Mouse (Mus musculus) CH12.LX (cell line): ENCODE data around the gene Pcbp2. TPM values are rescaled to one million over a fixed set of nuclear protein-coding genes. Genes with fewer than 3 reads are reported as not detected.

Experiments
- DNase-seq: peaks from one replicate; pipeline ENCODE4 v3.0.0-alpha.2; 2013; ENCODE audit errors: extremely low read depth
- H3K27ac ChIP-seq: 2 replicates; pipeline ENCODE4 v1.5.1; 2012; ENCODE audit warnings: low read depth, mild to moderate bottlenecking, control low read depth, moderate library complexity; ENCODE audit not compliant: insufficient read depth
- H3K27me3 ChIP-seq: replicated peaks from 2 replicates; pipeline ENCODE3; 2012; ENCODE audit warnings: inconsistent platforms
- H3K36me3 ChIP-seq, 2 experiments: replicated peaks in 1 of 2; 2 replicates each; pipeline versions ENCODE3 to v1.6.1; 2012; ENCODE audit warnings: inconsistent platforms in 1 of 2, low read length in 1 of 2, mild to moderate bottlenecking in 1 of 2, mixed read lengths in 1 of 2, moderate library complexity in 1 of 2; ENCODE audit not compliant: control insufficient read depth in 1 of 2, insufficient read depth in 1 of 2
- H3K4me1 ChIP-seq, 2 experiments: 2 replicates each; pipeline ENCODE4 v1.6.1; 2012; ENCODE audit warnings: inconsistent platforms in 1 of 2, moderate library complexity in 1 of 2; ENCODE audit not compliant: insufficient read depth in 2 of 2, control insufficient read depth in 1 of 2
- H3K4me2 ChIP-seq: 2 replicates; pipeline ENCODE4 v1.6.1; 2012; ENCODE audit warnings: low read depth, mild to moderate bottlenecking, control low read depth; ENCODE audit not compliant: poor library complexity, insufficient read depth, severe bottlenecking
- H3K4me3 ChIP-seq, 3 experiments: fragments of 150-350 bp in 1 of 3; sonication (generic) in 1 of 3; replicated peaks in 1 of 3; 2 replicates each; pipeline versions ENCODE3 to v1.5.1; 2011 to 2012; ENCODE audit warnings: low read depth in 2 of 3, low read length in 2 of 3, mild to moderate bottlenecking in 2 of 3, moderate library complexity in 2 of 3, control low read depth in 1 of 3, improper control_type of control experiment in 1 of 3, inconsistent platforms in 1 of 3, mixed read lengths in 1 of 3; ENCODE audit not compliant: poor library complexity in 1 of 3
- H3K79me2 ChIP-seq: replicated peaks from 2 replicates; pipeline ENCODE4 v1.6.1; 2012; ENCODE audit warnings: mild to moderate bottlenecking, moderate library complexity; ENCODE audit not compliant: control insufficient read depth, poor library complexity, insufficient read depth, severe bottlenecking; ENCODE audit errors: extremely low read depth
- H3K9ac ChIP-seq: 2 replicates; pipeline ENCODE4 v1.6.1; 2012; ENCODE audit warnings: low read depth, mild to moderate bottlenecking, control low read depth, moderate library complexity; ENCODE audit not compliant: insufficient read depth
- H3K9me3 ChIP-seq: replicated peaks from 2 replicates; pipeline ENCODE3; 2012; ENCODE audit warnings: low read length, inconsistent platforms, mixed read lengths
- BHLHE40 ChIP-seq: IDR thresholded peaks from 2 replicates; pipeline ENCODE4 v1.6.1; 2011; ENCODE audit warnings: mild to moderate bottlenecking, low read depth, low read length, improper control_type of control experiment
- CHD1 ChIP-seq: IDR thresholded peaks from 2 replicates; pipeline ENCODE4 v1.6.1; 2012; ENCODE audit warnings: low read depth, low read length, improper control_type of control experiment, inconsistent platforms
- CTCF ChIP-seq, 2 experiments: IDR thresholded peaks in 1 of 2; conservative IDR thresholded peaks in 1 of 2; 2 replicates each; pipeline ENCODE4 v1.5.1; 2011 to 2012; ENCODE audit warnings: low read depth in 2 of 2, low read length in 2 of 2, improper control_type of control experiment in 1 of 2, inconsistent platforms in 1 of 2, mild to moderate bottlenecking in 1 of 2, moderate library complexity in 1 of 2
- E2F4 ChIP-seq: IDR thresholded peaks from 2 replicates; pipeline ENCODE4 v1.6.1; 2011; ENCODE audit warnings: low read depth, low read length, improper control_type of control experiment; ENCODE audit not compliant: insufficient replicate concordance
- ELF1 ChIP-seq: IDR thresholded peaks from 2 replicates; pipeline ENCODE4 v1.6.1; 2014; ENCODE audit warnings: low read depth, mild to moderate bottlenecking, inconsistent platforms, low read length, improper control_type of control experiment
- ETS1 ChIP-seq: conservative IDR thresholded peaks from 2 replicates; pipeline ENCODE4 v1.6.1; 2012; ENCODE audit warnings: low read depth, mild to moderate bottlenecking, inconsistent platforms, low read length, improper control_type of control experiment, moderate library complexity
- GABPA ChIP-seq: IDR thresholded peaks from 2 replicates; pipeline ENCODE4 v1.6.1; 2012; ENCODE audit warnings: low read depth, low read length, improper control_type of control experiment, inconsistent platforms; ENCODE audit not compliant: insufficient replicate concordance
- HCFC1 ChIP-seq: IDR thresholded peaks from 2 replicates; pipeline ENCODE4 v1.6.1; 2012; ENCODE audit warnings: low read depth, mild to moderate bottlenecking, inconsistent platforms, low read length, improper control_type of control experiment
- IRF4 ChIP-seq: IDR thresholded peaks from 2 replicates; pipeline ENCODE4 v1.6.1; 2014; ENCODE audit warnings: low read depth, mild to moderate bottlenecking, inconsistent platforms, low read length, improper control_type of control experiment
- JUN ChIP-seq: IDR thresholded peaks from 2 replicates; pipeline ENCODE4 v1.6.1; 2011; ENCODE audit warnings: low read depth, mild to moderate bottlenecking, low read length, improper control_type of control experiment, moderate library complexity; ENCODE audit not compliant: insufficient read depth
- JUND ChIP-seq: conservative IDR thresholded peaks from 2 replicates; pipeline ENCODE4 v1.6.1; 2011; ENCODE audit warnings: low read depth, low read length, improper control_type of control experiment
- KAT2A ChIP-seq: IDR thresholded peaks from 2 replicates; pipeline ENCODE4 v1.6.1; 2012; ENCODE audit warnings: low read length, improper control_type of control experiment, inconsistent platforms; ENCODE audit not compliant: insufficient replicate concordance
- MAFK ChIP-seq: IDR thresholded peaks from 2 replicates; pipeline ENCODE4 v1.6.1; 2011; ENCODE audit warnings: low read length, improper control_type of control experiment; ENCODE audit not compliant: insufficient replicate concordance
- MAX ChIP-seq: IDR thresholded peaks from 2 replicates; pipeline ENCODE4 v1.6.1; 2011; ENCODE audit warnings: low read length, improper control_type of control experiment
- MAZ ChIP-seq: IDR thresholded peaks from 2 replicates; pipeline ENCODE4 v1.6.1; 2012; ENCODE audit warnings: low read depth, mild to moderate bottlenecking, inconsistent platforms, low read length, improper control_type of control experiment, moderate library complexity
- MEF2A ChIP-seq: IDR thresholded peaks from 2 replicates; pipeline ENCODE4 v1.6.1; 2014; ENCODE audit warnings: low read depth, mild to moderate bottlenecking, inconsistent platforms, low read length, improper control_type of control experiment, borderline replicate concordance
- MXI1 ChIP-seq: IDR thresholded peaks from 2 replicates; pipeline ENCODE4 v1.6.1; 2011; ENCODE audit warnings: mild to moderate bottlenecking, low read depth, low read length, improper control_type of control experiment
- MYC ChIP-seq: IDR thresholded peaks from 2 replicates; pipeline ENCODE4 v1.6.1; 2011; ENCODE audit warnings: low read depth, mild to moderate bottlenecking, improper control_type of control experiment, low read length
- NRF1 ChIP-seq: IDR thresholded peaks from 2 replicates; pipeline ENCODE4 v1.6.1; 2014; ENCODE audit warnings: low read depth, mild to moderate bottlenecking, inconsistent platforms, low read length, improper control_type of control experiment, moderate library complexity
- POLR2A ChIP-seq: IDR thresholded peaks from 2 replicates; pipeline ENCODE4 v1.6.1; 2011; ENCODE audit warnings: low read depth, mild to moderate bottlenecking, improper control_type of control experiment, low read length
- POLR2AphosphoS2 ChIP-seq: IDR thresholded peaks from 2 replicates; pipeline ENCODE4 v1.6.1; 2011; ENCODE audit warnings: low read depth, low read length, improper control_type of control experiment
- RAD21 ChIP-seq: IDR thresholded peaks from 2 replicates; pipeline ENCODE4 v1.6.1; 2011; ENCODE audit warnings: low read depth, mild to moderate bottlenecking, low read length, improper control_type of control experiment, moderate library complexity
- SIN3A ChIP-seq: IDR thresholded peaks from 2 replicates; pipeline ENCODE4 v1.6.1; 2012; ENCODE audit warnings: low read length, improper control_type of control experiment, inconsistent platforms
- TBP ChIP-seq: conservative IDR thresholded peaks from 2 replicates; pipeline ENCODE4 v1.6.1; 2011; ENCODE audit warnings: low read depth, low read length, improper control_type of control experiment
- UBTF ChIP-seq: IDR thresholded peaks from 2 replicates; pipeline ENCODE4 v1.6.1; 2012; ENCODE audit warnings: low read depth, mild to moderate bottlenecking, inconsistent platforms, low read length, improper control_type of control experiment, moderate library complexity
- USF2 ChIP-seq: conservative IDR thresholded peaks from 2 replicates; pipeline ENCODE4 v1.6.1; 2011; ENCODE audit warnings: low read depth, low read length, improper control_type of control experiment
- ZC3H11A ChIP-seq: IDR thresholded peaks from 2 replicates; pipeline ENCODE4 v1.6.1; 2012; ENCODE audit warnings: low read depth, mild to moderate bottlenecking, inconsistent platforms, low read length, improper control_type of control experiment
- ZKSCAN1 ChIP-seq: IDR thresholded peaks from 2 replicates; pipeline ENCODE4 v1.6.1; 2012; ENCODE audit warnings: low read depth, inconsistent platforms, low read length, improper control_type of control experiment, borderline replicate concordance
- ZNF384 ChIP-seq: IDR thresholded peaks from 2 replicates; pipeline ENCODE4 v1.6.1; 2012; ENCODE audit warnings: low read depth, low read length, improper control_type of control experiment, inconsistent platforms
- dilution Hi-C: fragments of 300-500 bp; cut with MboI; formaldehyde crosslinking; loops from 2 replicates; pipeline ENCODE4 v1.14.3; 2020; ENCODE audit warnings: low sequenced_read_pairs; ENCODE audit not compliant: extremely low pct_unique_long_range_greater_than_20kb, extremely low pct_ligation_motif_present
- in situ Hi-C: fragments of 300-500 bp; cut with MboI; formaldehyde crosslinking; loops from 3 replicates; pipeline ENCODE4 v1.14.3; 2019; ENCODE audit warnings: low sequenced_read_pairs, low pct_ligation_motif_present, low pct_unique_long_range_greater_than_20kb, mixed read lengths
- polyA plus RNA-seq: library from polyadenylated mRNA; unstranded; fragments of >175 nt; gene quantifications from 2 replicates; pipeline ENCODE4 v1.2.1, GENCODE M21; 2012; ENCODE audit warnings: low read depth; ENCODE audit not compliant: insufficient read length
- total RNA-seq, 2 experiments: library from RNA; depleted of rRNA; stranded (reverse); fragments of 300-350 nt in 1 of 2; fragments of >200 nt in 1 of 2; gene quantifications; 2 replicates each; pipeline ENCODE4 v1.2.3; 2012 to 2014

Pcbp2 gene
- total and polyA plus RNA-seq, 3 experiments = 281 to 1,545 (median 379) TPM

DNA sequence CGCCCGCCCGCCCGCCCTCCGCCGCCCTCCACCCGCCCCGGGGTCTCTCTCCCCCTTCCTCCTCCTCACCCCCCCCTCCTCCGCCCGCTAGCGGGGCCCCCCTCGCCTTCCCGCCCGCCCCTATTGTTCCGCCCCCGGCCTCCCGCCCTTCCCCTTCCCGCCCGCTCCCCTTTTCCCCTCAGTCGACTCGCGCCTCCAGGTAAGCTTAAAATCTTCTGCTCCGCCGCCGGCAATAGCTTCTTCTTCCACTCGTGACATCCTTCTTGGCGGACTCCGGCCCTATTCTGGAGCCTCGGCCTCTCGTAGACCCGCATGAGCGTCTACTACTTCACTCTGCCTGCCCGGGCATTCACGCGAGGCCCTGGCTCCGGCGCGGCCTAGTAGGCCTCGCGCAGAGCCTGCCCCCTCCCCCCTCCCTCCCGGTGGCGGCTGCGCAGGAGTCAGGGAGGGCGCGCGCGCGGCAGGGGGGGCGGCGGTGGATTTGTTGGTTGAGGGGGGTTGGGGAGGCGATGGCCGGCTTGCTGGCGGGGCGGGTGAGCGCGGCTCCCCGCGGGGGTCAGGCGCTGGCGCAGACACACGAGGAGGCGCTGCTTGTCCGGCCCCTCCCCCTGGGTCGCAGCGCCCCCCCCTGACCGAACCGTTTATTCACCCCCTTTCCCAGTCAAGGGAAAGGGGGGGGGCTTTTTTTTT, 411 bp downstream of the Pcbp2 start (continued):
- TF ChIP-seq IRF4 (no peak; the same call in 1 of the 2 replicates), MYC (no peak), ELF1 (no peak), TBP (no peak), GABPA (no peak), MAX (no peak), NRF1 (peak; percentile 80), CHD1 (no peak), ZNF384 (peak; percentile 71), UBTF (peak; percentile 100), USF2 (no peak), POLR2A (peak; percentile 64), ZC3H11A (no peak), HCFC1 (peak; percentile 76), SIN3A (peak; percentile 96)

DNA sequence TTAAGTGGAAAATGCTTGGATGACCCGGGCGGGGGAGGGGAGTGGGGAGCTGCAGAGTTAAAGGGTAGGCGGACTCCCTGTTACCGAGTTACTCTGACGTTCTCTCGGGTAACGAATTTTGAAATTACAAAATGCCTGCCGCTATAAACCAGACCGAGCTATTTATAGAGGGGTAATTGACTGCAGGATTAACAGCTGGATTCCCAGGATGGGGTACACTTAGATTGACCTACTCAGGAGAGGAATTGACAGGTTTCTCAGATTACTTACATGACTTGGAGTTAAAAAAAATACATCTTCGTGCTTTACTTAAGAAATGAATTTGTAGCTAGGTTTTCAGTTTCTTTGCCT, 931 bp downstream of the Pcbp2 start:
- H3K79me2 ChIP-seq = peaks cover 56% of the 10 kb centered on the region
- TF ChIP-seq CHD1 (peak; percentile 89), POLR2AphosphoS2 (0 out of 2 replicates have a peak, but pooled peaks have one; percentile 71), HCFC1 (no peak)
- TF ChIP-seq, all 38 proteins: peak for 2
- DNase-seq = no peak
- in situ Hi-C loops (no loop called here), dilution Hi-C loops (no loop called here)
- Histone ChIP-seq H3K9ac (peak overlapping the region; percentile 100), H3K36me3 (peaks cover 26 to 62% of the 10 kb centered on the region in 2 experiments), H3K4me3 (peak overlapping the region; percentile 82 to 96 (median 93)), H3K9me3 (peaks cover 5% of the 10 kb centered on the region), H3K4me2 (peak overlapping the region; percentile 45; the same call in 1 of the 2 replicates), H3K27me3 (no peaks in the 10 kb centered on the region), H3K4me1 (peaks cover 3 to 26% of the 10 kb centered on the region in 2 experiments), H3K27ac (no peak overlapping the region)

DNA sequence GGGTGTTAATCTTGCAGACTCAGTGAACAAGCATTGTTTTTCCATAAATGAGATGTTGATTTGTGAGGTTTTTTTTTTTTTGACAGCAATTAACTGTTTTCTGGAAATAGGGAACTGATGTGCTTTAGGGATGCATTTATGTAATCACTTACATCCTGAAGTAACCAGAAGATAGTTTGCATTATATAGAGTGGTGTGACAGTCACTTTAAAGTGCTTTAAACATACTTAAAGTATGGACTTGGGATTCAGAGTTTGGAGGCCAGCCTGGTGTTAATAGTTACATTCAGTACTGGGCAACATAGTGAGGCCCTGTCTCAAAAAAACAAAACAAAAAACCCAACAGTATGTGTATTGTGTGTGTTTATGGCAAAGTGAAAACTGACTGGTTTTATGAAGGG, 1.4 kb downstream of the Pcbp2 start:
- H3K9ac ChIP-seq = peak overlapping the region; percentile 100
- H3K27ac ChIP-seq = no peak overlapping the region
- no peak for TF ChIP-seq MAZ
- TF ChIP-seq KAT2A = no peak
- TF ChIP-seq JUND = no peak
- no peak for TF ChIP-seq ZNF384
- no peak for TF ChIP-seq HCFC1
- TF ChIP-seq ETS1 = no peak
- no peak for TF ChIP-seq MEF2A
- no peak for TF ChIP-seq BHLHE40
- TF ChIP-seq MAX = no peak
- TF ChIP-seq UBTF = no peak
- TF ChIP-seq JUN = no peak
- TF ChIP-seq MAFK = no peak
- TF ChIP-seq RAD21 = no peak
- no peak for TF ChIP-seq CTCF (conservative IDR thresholded peaks at IDR 0.05 in 1 of 2, IDR thresholded peaks at IDR 0.05 in 1 of 2; ENCODE audit: low read depth in 2 of 2, low read length in 2 of 2)
- TF ChIP-seq SIN3A = no peak
- TF ChIP-seq ZKSCAN1 = no peak
- TF ChIP-seq E2F4 = no peak
- TF ChIP-seq POLR2A = no peak
- TF ChIP-seq MXI1 = no peak
- no peak for TF ChIP-seq ZC3H11A

More for the DNA sequence above, 1.4 kb downstream of the Pcbp2 start:
- dilution Hi-C loops (no loop called here), in situ Hi-C loops (no loop called here)
- peaks cover 59% of the 10 kb centered on the region for H3K79me2 ChIP-seq
- H3K4me1 ChIP-seq = peaks cover 3 to 26% of the 10 kb centered on the region in 2 experiments
- no peak for DNase-seq
- peaks cover 5% of the 10 kb centered on the region for H3K9me3 ChIP-seq
- no peaks in the 10 kb centered on the region for H3K27me3 ChIP-seq
- H3K36me3 ChIP-seq = peaks cover 29 to 62% of the 10 kb centered on the region in 2 experiments
- H3K4me2 ChIP-seq = peak overlapping the region; percentile 93; the same call in 1 of the 2 replicates
- H3K4me3 ChIP-seq = peak overlapping the region; percentile 82 to 96 (median 93)
